Mouse (Mus musculus) small intestine, adult 2 months (tissue): ENCODE data around the gene Odr4.

ENCODE experiments used
- CTCF ChIP-seq: fragments of 200-500 bp; IDR thresholded peaks from 2 replicates; pipeline ENCODE4 v1.5.1; 2012; ENCODE audit warnings: low read depth, mild to moderate bottlenecking, control low read depth, inconsistent platforms, low read length, moderate library complexity, mixed read lengths; ENCODE audit not compliant: insufficient replicate concordance, insufficient read length; ENCODE audit errors: extremely low read depth
- POLR2A ChIP-seq: fragments of 200-500 bp; IDR thresholded peaks from 2 replicates; pipeline ENCODE4 v1.6.1; 2012; ENCODE audit warnings: low read depth, mild to moderate bottlenecking, control low read depth, inconsistent platforms, low read length, moderate library complexity

DNA sequence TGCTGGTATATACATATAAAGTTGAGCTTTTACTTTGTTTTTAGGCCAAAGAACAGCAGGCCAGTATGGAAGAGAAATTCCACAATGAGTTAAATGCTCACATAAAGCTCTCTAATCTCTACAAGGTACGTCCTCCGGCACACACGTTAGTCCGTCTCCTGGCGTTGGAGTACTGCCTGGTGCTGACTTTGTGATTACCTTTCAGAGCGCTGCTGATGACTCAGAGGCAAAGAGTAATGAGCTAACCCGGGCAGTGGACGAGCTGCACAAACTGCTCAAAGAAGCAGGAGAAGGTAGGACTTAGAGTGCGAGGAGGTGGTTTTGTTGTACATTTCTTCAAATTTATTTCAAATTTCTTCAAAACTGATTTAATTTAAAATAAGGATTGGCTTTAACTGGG is 14.4 kb upstream of the Odr4 start:
- TF ChIP-seq CTCF (no peak), POLR2A (no peak)
